Mouse (Mus musculus) kidney, postnatal 0 days (tissue): Measurements from ENCODE around the gene Rpa1. TPM values are rescaled to one million over a fixed set of nuclear protein-coding genes. Genes with fewer than 3 reads are reported as not detected.
A peak's percentile ranks its signal among the peaks of the same experiment; 100 is the strongest.
"Not testable (repeated sequence)": the region's sequence is repeated elsewhere in the genome, so short reads cannot be mapped to it uniquely, and the experiment has no call there.

Experiments used
- ATAC-seq: fragments of 200-750 bp; cut with Nextera tagmentation; replicated peaks from 2 replicates; pipeline ENCODE4 v1.8.0; 2017; ENCODE audit warnings: low read depth, moderate number of reproducible peaks, moderate TSS enrichment, moderate library complexity; ENCODE audit not compliant: low FRiP score
- DNase-seq: peaks from one replicate; pipeline ENCODE4 v3.0.0-alpha.2; 2016; ENCODE audit warnings: low spot score
- H3K27ac ChIP-seq: fragments of 300-500 bp; sonication (generic); 2 replicates; pipeline ENCODE4 v1.5.1; 2014; ENCODE audit warnings: mild to moderate bottlenecking
- H3K27me3 ChIP-seq: fragments of 300-500 bp; sonication (generic); 2 replicates; pipeline ENCODE4 v1.6.1; 2014; ENCODE audit warnings: low read length, mixed read lengths; ENCODE audit not compliant: insufficient read depth
- H3K36me3 ChIP-seq: fragments of 300-500 bp; sonication (generic); 2 replicates; pipeline ENCODE4 v1.6.1; 2014; ENCODE audit warnings: low read length, mixed read lengths; ENCODE audit not compliant: insufficient read depth
- H3K4me1 ChIP-seq: fragments of 300-500 bp; sonication (generic); replicated peaks from 2 replicates; pipeline ENCODE4 v1.6.1; 2014; ENCODE audit warnings: antibody characterized with exemption, low read length, mixed read lengths; ENCODE audit not compliant: insufficient read depth
- H3K4me2 ChIP-seq: fragments of 300-500 bp; sonication (generic); 2 replicates; pipeline ENCODE4 v1.6.1; 2014; ENCODE audit warnings: mild to moderate bottlenecking, low read length, moderate library complexity, mixed read lengths
- H3K4me3 ChIP-seq: fragments of 300-500 bp; sonication (generic); replicated peaks from 2 replicates; pipeline ENCODE4 v1.5.1; 2014; ENCODE audit warnings: low read depth, low read length
- H3K9ac ChIP-seq: fragments of 300-500 bp; sonication (generic); 2 replicates; pipeline ENCODE4 v1.6.1; 2014; ENCODE audit warnings: low read depth, low read length
- H3K9me3 ChIP-seq: fragments of 300-500 bp; sonication (generic); replicated peaks from 2 replicates; pipeline ENCODE4 v1.6.1; 2016; ENCODE audit warnings: low read length, inconsistent platforms, mixed read lengths
- CTCF ChIP-seq: IDR thresholded peaks from 2 replicates; pipeline ENCODE4 v1.5.1; 2016; ENCODE audit warnings: antibody characterized with exemption, low read depth, mild to moderate bottlenecking, moderate library complexity
- WGBS: fragments of 180-500 bp; shearing (Covaris S2); extraction: QIAGEN DNeasy Blood & Tissue Kit; methylation state at CpG from one replicate; pipeline ENCODE4 v1.1.7; 2014; 5-methylcytosine and 5-hydroxymethylcytosine counted together
- polyA plus RNA-seq: library from polyadenylated mRNA; unstranded; fragments of >200 nt; fragmentation: Nextera tagmentation; extraction: Ambion mirVana; gene quantifications from 2 replicates; pipeline ENCODE4 v1.2.1, GENCODE M21; 2015

Gene Rpa1
- polyA plus RNA-seq, 1 experiment from 2014 or later, result 70.7 TPM

DNA sequence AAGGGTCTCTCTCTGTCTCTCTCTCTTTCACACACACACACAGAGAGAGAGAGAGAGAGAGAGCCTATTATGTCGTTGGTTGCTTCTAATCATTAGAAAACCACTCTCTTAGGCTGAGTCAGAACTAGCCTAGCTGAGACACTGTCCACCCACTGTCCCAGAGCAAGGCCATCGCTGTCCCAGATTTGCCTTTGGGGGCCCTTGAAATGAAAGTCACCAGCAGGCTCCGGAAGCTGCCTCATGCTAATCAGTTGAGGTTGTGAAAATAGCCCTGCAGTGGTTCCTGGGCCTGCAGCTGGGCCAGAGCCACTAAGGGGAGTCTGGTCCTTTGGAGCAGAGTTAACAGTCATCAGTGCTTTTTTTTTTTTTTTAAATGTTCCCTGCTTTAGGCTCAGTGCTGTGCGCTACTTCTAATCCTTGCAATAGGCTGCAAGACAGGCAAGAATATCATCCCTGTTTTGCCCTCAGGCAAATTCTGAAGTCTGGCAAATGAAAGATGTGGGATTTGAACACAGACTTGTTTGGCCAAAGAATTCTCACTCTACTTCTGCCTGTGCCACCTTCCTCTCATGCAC, 62.1 kb downstream of the Rpa1 start:
- DNase-seq (no peak), ATAC-seq (no peak)
- H3K9me3 ChIP-seq, result no peaks in the 10 kb centered on the region
- no peak overlapping the region for H3K4me2 ChIP-seq
- H3K27me3 ChIP-seq, result peaks cover 19% of the 10 kb centered on the region; the same call in 1 of the 2 replicates
- H3K4me3 ChIP-seq, result no peak overlapping the region
- no peak overlapping the region for H3K9ac ChIP-seq
- TF ChIP-seq CTCF, result no peak
- H3K27ac ChIP-seq, result no peak overlapping the region
- no peaks in the 10 kb centered on the region for H3K36me3 ChIP-seq
- WGBS, result 56% methylated on average over 4 of the region's 4 CpGs
- H3K4me1 ChIP-seq, result peaks cover 11% of the 10 kb centered on the region

DNA sequence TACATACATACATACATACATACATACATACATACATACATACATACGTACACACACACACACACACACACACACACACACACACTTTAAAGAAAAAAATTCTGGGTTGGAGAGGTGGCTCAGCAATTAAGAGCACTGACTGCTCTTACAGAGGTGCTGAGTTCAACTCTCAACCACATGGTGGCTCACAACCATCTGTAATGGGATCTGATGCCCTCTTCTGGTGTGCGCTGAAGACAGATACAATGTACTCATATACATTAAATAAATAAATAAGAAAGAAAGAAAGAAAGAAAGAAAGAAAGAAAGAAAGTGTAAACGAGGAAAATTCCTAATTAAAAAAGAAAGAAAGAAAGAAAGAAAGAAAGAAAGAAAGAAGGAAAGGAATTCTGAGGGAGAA, 64.3 kb downstream of the Rpa1 start:
- not testable (repeated sequence) for H3K9ac ChIP-seq, H3K36me3 ChIP-seq, ATAC-seq, DNase-seq, H3K9me3 ChIP-seq, H3K4me2 ChIP-seq, H3K27ac ChIP-seq, H3K4me3 ChIP-seq
- Histone ChIP-seq H3K27me3 (peaks cover 19% of the 10 kb centered on the region; the same call in 1 of the 2 replicates), H3K4me1 (peaks cover 14% of the 10 kb centered on the region)
- peak; percentile 18; the same call in 1 of the 2 replicates for TF ChIP-seq CTCF
- 70% methylated on average over 3 of the region's 3 CpGs for WGBS

GRCm38 (mm10) chr11:75282496-75283120, 65.5 kb downstream of the Rpa1 start:
- no peak for DNase-seq
- Histone ChIP-seq H3K4me2 (peak overlapping the region; percentile 34), H3K27ac (no peak overlapping the region), H3K36me3 (no peaks in the 10 kb centered on the region), H3K4me1 (peaks cover 14% of the 10 kb centered on the region), H3K9ac (no peak overlapping the region), H3K9me3 (no peaks in the 10 kb centered on the region), H3K27me3 (peaks cover 19% of the 10 kb centered on the region; the same call in 1 of the 2 replicates), H3K4me3 (peak overlapping the region; percentile 8; the same call in 1 of the 2 replicates)
- no peak for TF ChIP-seq CTCF
- ATAC-seq, result no peak
- 17% methylated on average over 13 of the region's 13 CpGs for WGBS

- TF ChIP-seq CTCF, result no peak
- Histone ChIP-seq H3K27me3 (peaks cover 19% of the 10 kb centered on the region; the same call in 1 of the 2 replicates), H3K4me2 (peak overlapping the region; percentile 34)
These were observed 66.5 kb downstream of the Rpa1 start for GRCm38 (mm10) chr11:75281380-75282256.

DNA sequence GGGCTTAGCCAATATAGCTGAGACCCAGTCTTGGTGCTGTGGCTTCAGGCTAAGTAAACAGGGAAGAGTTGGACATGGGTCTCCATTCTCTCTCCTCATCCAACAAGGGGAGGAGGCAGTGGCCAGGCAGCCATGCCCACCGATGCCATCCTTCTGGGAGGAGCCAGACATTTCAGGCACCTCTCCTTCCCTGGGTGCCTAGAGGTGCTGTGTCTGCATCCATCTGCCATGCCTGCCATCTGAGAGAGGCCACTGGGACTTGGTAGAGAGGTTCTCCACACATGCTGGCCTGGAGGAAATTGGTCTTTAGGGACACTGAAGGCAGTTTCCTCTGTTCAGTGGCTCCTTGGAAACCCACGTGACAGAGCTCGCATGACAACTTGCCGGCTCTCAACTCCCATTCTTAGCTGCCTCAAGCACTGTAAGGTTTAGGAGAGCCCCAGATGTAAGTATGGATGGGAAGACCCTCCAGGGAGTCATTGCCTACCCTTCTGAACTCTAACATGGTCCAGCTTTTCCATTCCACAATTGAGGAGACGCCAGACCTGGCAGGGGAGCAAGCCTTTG, 67.6 kb downstream of the Rpa1 start:
- H3K9me3 ChIP-seq, result no peaks in the 10 kb centered on the region
- DNase-seq, result no peak
- TF ChIP-seq CTCF, result no peak
- H3K4me3 ChIP-seq, result no peak overlapping the region
- WGBS, result 58% methylated on average over 5 of the region's 5 CpGs
- H3K27ac ChIP-seq, result no peak overlapping the region
- H3K4me1 ChIP-seq, result peaks cover 14% of the 10 kb centered on the region
- H3K4me2 ChIP-seq, result no peak overlapping the region
- H3K9ac ChIP-seq, result no peak overlapping the region
- no peaks in the 10 kb centered on the region for H3K36me3 ChIP-seq
- H3K27me3 ChIP-seq, result peaks cover 19% of the 10 kb centered on the region; the same call in 1 of the 2 replicates
- 0 out of 2 replicates have a peak, but pooled peaks have one; percentile 7 for ATAC-seq

More at GRCm38 (mm10) chr11:75281380-75282256, 66.5 kb downstream of the Rpa1 start:
- Histone ChIP-seq H3K36me3 (no peaks in the 10 kb centered on the region), H3K9ac (no peak overlapping the region), H3K9me3 (no peaks in the 10 kb centered on the region), H3K27ac (no peak overlapping the region), H3K4me3 (peak overlapping the region; percentile 8; the same call in 1 of the 2 replicates), H3K4me1 (peaks cover 14% of the 10 kb centered on the region)
- DNase-seq (no peak), ATAC-seq (no peak)
- 12% methylated on average over 29 of the region's 29 CpGs for WGBS

DNA sequence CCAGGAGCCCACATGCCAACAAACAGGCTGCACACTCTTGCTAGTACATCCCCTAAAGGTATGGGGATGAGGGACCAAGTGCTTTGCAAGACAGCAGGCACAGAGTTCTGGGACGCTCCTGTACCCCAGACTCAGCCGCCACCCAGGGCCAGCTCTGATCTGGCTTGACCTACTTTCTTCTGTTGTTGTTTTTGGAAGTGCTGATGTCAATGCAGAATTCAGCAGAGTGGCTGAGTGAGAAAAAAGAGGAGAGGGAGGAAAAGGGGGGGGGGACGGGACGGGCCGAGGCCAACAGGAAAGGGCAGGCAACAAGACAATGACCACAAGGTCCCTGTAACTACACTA, 68.1 kb downstream of the Rpa1 start:
- H3K4me2 ChIP-seq, result no peak overlapping the region
- no peak overlapping the region for H3K9ac ChIP-seq
- no peaks in the 10 kb centered on the region for H3K36me3 ChIP-seq
- peaks cover 19% of the 10 kb centered on the region; the same call in 1 of the 2 replicates for H3K27me3 ChIP-seq
- ATAC-seq (no peak), DNase-seq (no peak)
- H3K4me3 ChIP-seq, result no peak overlapping the region
- WGBS, result 70% methylated on average over 5 of the region's 5 CpGs
- no peaks in the 10 kb centered on the region for H3K9me3 ChIP-seq
- peaks cover 14% of the 10 kb centered on the region for H3K4me1 ChIP-seq
- no peak for TF ChIP-seq CTCF
- H3K27ac ChIP-seq, result no peak overlapping the region
